Mouse (Mus musculus): ENCODE measurements at regions not wholly inside any gene's neighbourhood (a gene's known extent, or its start where the extent isn't known, plus 50 kb on each side); places are given as distances from the start of the nearest gene placed in this dataset.

GRCm38 (mm10) chr9:40598431-40598831, 67.2 kb upstream of the Gramd1b start:
- no peaks in the 10 kb centered on the region for H3K36me3 ChIP-seq

GRCm38 (mm10) chr9:40587421-40587820, 56.2 kb upstream of the Gramd1b start:
- H3K9ac ChIP-seq, result no peak overlapping the region
- WGBS, result 58% methylated on average over 2 of the region's 2 CpGs
- H3K27me3 ChIP-seq (replicated peaks), result no peaks in the 10 kb centered on the region
- H3K4me2 ChIP-seq, result no peak overlapping the region
- no peaks in the 10 kb centered on the region for H3K9me3 ChIP-seq
- no peaks in the 10 kb centered on the region for H3K36me3 ChIP-seq
- no peaks in the 10 kb centered on the region for H3K4me1 ChIP-seq
- ATAC-seq (ENCODE audit: extremely low read depth, insufficient number of reproducible peaks, low FRiP score, low TSS enrichment), result no peak
- no peak overlapping the region for H3K27ac ChIP-seq (replicated peaks)
- H3K4me3 ChIP-seq, result no peak overlapping the region

More at GRCm38 (mm10) chr9:40598431-40598831, 67.2 kb upstream of the Gramd1b start:
- H3K4me3 ChIP-seq, result no peak overlapping the region
- H3K9ac ChIP-seq, result no peak overlapping the region
- H3K4me1 ChIP-seq, result no peaks in the 10 kb centered on the region
- H3K4me2 ChIP-seq, result no peak overlapping the region
- H3K27ac ChIP-seq (replicated peaks), result no peak overlapping the region
- no peaks in the 10 kb centered on the region for H3K27me3 ChIP-seq (replicated peaks)
- H3K9me3 ChIP-seq, result no peaks in the 10 kb centered on the region
- ATAC-seq (ENCODE audit: extremely low read depth, insufficient number of reproducible peaks, low FRiP score, low TSS enrichment), result no peak
- WGBS, result 70% methylated on average over 7 of the region's 7 CpGs

- H3K4me2 ChIP-seq, result no peak overlapping the region
- no peak for ATAC-seq (ENCODE audit: extremely low read depth, insufficient number of reproducible peaks, low FRiP score, low TSS enrichment)
- no peaks in the 10 kb centered on the region for H3K4me1 ChIP-seq
- no peaks in the 10 kb centered on the region for H3K9me3 ChIP-seq
- no peak overlapping the region for H3K9ac ChIP-seq
- no peak overlapping the region for H3K27ac ChIP-seq (replicated peaks)
- no peaks in the 10 kb centered on the region for H3K36me3 ChIP-seq
- H3K4me3 ChIP-seq, result no peak overlapping the region
- no peaks in the 10 kb centered on the region for H3K27me3 ChIP-seq (replicated peaks)
- WGBS, result 69% methylated on average over 7 of the region's 7 CpGs
These were observed 55.4 kb upstream of the Gramd1b start for GRCm38 (mm10) chr9:40586581-40586980.

DNA sequence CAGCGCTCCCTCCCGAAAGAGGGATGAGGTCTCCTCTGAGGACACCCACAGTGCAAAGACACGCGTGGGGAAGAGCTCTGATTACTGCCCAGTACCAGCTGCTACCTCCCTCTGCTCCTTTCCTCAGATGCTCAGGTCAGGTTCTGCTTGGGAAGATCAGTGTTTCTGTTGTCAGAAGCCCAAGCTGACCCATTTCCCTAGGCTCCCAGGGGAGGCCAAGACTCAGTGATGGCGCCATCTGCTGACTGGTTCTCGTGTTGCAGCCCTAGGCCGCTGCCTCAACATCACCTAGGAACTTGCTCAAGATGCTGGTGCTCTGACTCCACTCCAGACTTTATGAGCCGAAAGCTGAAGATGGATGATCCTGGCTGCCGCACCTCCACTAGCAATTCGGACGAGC, 52.4 kb upstream of the Gramd1b start:
- Histone ChIP-seq H3K4me3 (no peak overlapping the region), H3K4me2 (no peak overlapping the region), H3K4me1 (no peaks in the 10 kb centered on the region), H3K9me3 (no peaks in the 10 kb centered on the region), H3K27ac (replicated peaks) (no peak overlapping the region), H3K27me3 (replicated peaks) (no peaks in the 10 kb centered on the region), H3K36me3 (no peaks in the 10 kb centered on the region), H3K9ac (no peak overlapping the region)
- ATAC-seq (ENCODE audit: extremely low read depth, insufficient number of reproducible peaks, low FRiP score, low TSS enrichment), result no peak
- 50% methylated on average over 11 of the region's 11 CpGs for WGBS

DNA sequence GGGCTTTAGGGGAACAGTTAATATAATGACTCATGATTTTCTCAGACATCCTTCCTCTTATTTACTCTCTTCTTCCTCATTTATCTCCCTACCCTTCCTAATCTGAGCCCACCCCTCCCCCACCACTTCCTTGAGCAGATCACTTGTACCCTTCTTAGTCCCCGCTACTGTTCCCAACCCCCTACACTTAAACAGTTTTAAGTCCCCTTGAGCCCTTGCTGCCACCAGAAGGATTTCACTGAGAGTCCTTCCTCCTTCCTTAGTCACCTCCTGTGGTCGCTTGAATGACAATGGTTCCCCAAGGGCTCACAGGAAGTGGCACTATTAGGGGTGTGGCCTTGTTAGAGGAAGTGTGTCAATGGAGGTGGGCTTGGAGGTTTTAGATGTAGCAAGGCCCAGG, 50.7 kb upstream of the Gramd1b start:
- no peak overlapping the region for H3K9ac ChIP-seq
- H3K9me3 ChIP-seq, result no peaks in the 10 kb centered on the region
- H3K4me1 ChIP-seq, result no peaks in the 10 kb centered on the region
- 69% methylated on average over 2 of the region's 2 CpGs for WGBS
- H3K27ac ChIP-seq (replicated peaks), result no peak overlapping the region
- ATAC-seq (ENCODE audit: extremely low read depth, insufficient number of reproducible peaks, low FRiP score, low TSS enrichment), result no peak
- H3K27me3 ChIP-seq (replicated peaks), result no peaks in the 10 kb centered on the region
- H3K36me3 ChIP-seq, result no peaks in the 10 kb centered on the region
- H3K4me3 ChIP-seq, result no peak overlapping the region
- H3K4me2 ChIP-seq, result no peak overlapping the region
